Mouse (Mus musculus) C2C12 (cell line): ENCODE data around the gene Clstn2.

Experiments
- CEBPB ChIP-seq: IDR thresholded peaks from one replicate; pipeline ENCODE4 v1.6.1; 2011; ENCODE audit warnings: low read depth, mild to moderate bottlenecking, control low read depth, moderate library complexity
- CTCF ChIP-seq: IDR thresholded peaks from one replicate; pipeline ENCODE4 v1.5.1; 2011; ENCODE audit not compliant: control insufficient read depth, insufficient read depth, insufficient read length
- FOSL1 ChIP-seq: IDR thresholded peaks from one replicate; pipeline ENCODE4 v1.8.0; 2011; ENCODE audit warnings: mild to moderate bottlenecking, low read length; ENCODE audit not compliant: poor library complexity, insufficient read depth, severe bottlenecking
- MAX ChIP-seq: IDR thresholded peaks from one replicate; pipeline ENCODE4 v1.6.1; 2011; ENCODE audit warnings: mild to moderate bottlenecking, control low read depth
- MYOD1 ChIP-seq: IDR thresholded peaks from one replicate; pipeline ENCODE4 v1.6.1; 2011; ENCODE audit warnings: low read depth; ENCODE audit not compliant: control insufficient read depth, insufficient read length
- MYOG ChIP-seq: IDR thresholded peaks from one replicate; pipeline ENCODE4 v1.6.1; 2011; ENCODE audit not compliant: control insufficient read depth, insufficient read length; ENCODE audit errors: extremely low read depth
- USF1 ChIP-seq: IDR thresholded peaks from one replicate; pipeline ENCODE4 v1.6.1; 2011; ENCODE audit warnings: low read depth, mild to moderate bottlenecking, control low read depth, moderate library complexity

DNA sequence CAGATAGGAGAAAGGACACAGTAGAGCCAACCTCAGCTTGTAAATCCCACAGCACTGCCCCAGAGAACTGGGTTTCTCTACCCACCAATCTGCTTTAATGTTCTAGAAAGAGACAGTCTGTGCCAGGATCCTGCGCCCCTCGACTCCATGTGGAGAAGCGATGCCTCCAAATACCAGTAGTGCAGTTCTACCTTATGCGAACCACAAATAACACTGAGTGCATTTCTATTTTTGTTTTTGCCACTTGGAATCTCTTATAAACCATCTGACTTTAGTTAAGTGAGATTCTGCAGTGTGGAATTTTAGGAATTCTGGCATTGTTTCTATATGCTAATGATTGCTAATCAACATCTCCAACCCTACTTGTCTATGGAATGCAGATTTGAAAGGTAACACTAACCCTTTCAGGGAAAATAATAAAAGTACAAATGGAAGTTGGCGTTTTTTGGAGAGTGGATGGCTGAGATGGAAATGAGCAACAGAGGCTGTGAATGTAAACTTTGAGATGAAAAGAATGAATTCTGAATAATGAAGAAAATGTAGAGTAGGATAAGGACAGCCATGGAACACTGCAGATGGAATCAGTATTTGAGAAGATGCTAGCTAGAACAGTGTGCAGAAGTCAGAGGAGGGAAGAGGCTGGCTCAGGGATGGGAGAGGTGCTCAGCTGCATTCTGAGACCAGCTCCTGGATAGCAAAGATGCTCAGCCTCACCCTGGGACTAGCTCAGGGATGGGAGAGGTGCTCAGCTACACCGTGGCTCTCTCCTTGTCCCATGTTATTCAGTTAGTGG lies 617.9 kb downstream of the Clstn2 start:
- no peak for TF ChIP-seq CTCF
- TF ChIP-seq MYOD1: no peak
- no peak for TF ChIP-seq USF1
- no peak for TF ChIP-seq MAX
- no peak for TF ChIP-seq CEBPB
- TF ChIP-seq MYOG: no peak
- no peak for TF ChIP-seq FOSL1
